Comparison of ENCODE assay signal across 13 mouse cellular contexts in the genomic region with DNA sequence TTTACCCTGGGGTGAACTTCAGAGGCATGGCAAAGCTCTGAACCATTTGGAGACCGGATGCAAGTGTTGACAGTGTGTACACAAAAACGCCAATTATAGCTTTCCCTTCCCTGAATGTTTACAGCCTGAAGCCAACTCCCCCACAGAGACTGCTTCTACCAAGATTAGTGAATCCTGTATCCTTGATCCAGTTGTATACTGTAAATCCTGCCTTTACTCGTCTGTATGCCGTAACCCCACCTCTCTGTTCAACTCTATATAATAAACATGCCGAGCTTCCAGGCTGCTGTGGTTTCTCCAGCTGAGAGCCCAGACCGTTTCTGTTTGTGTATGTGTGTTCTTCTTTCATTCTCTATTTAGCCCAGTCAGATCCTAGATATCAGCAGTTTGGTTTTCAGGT.
"Had no signal": no experiment of that assay in that cellular context is flagged by ENCODE, and none has a peak within 500 bp of the region (broad histone marks: within the 10 kb centered on the region; RNA-seq: fewer than 3 reads in every experiment).

No protein-coding gene starts in this region.

- ATAC-seq: intestine, embryonic 16.5 days; midbrain, embryonic 16.5 days had no signal

- H3K27me3 ChIP-seq: hindbrain, embryonic 15.5 days; midbrain, embryonic 12.5 days; neural tube, embryonic 15.5 days had no signal

- H3K4me1 ChIP-seq: hindbrain, embryonic 15.5 days; kidney, embryonic 15.5 days; megakaryocyte, embryonic 14.5 days; midbrain, embryonic 12.5 days; neural tube, embryonic 15.5 days had no signal

- H3K9me3 ChIP-seq: hindbrain, embryonic 15.5 days; kidney, embryonic 15.5 days; midbrain, embryonic 12.5 days; neural tube, embryonic 15.5 days had no signal

- H3K36me3 ChIP-seq: hindbrain, embryonic 15.5 days; kidney, embryonic 15.5 days; midbrain, embryonic 12.5 days; neural tube, embryonic 15.5 days had no signal

- H3K4me3 ChIP-seq: hindbrain, embryonic 15.5 days; kidney, embryonic 15.5 days; megakaryocyte, embryonic 14.5 days; midbrain, embryonic 12.5 days; neural tube, embryonic 15.5 days had no signal

- H3K27ac ChIP-seq: hindbrain, embryonic 15.5 days; kidney, embryonic 15.5 days; liver, embryonic 14.5 days; macrophage; midbrain, embryonic 12.5 days; neural tube, embryonic 15.5 days had no signal

- DNase-seq: kidney, adult 2 months; right cerebral cortex, adult 18-20 months; right cerebral cortex, postnatal 25 days; thymus, postnatal 4 days had no signal

- H3K9ac ChIP-seq: hindbrain, embryonic 15.5 days; kidney, embryonic 15.5 days; liver, embryonic 14.5 days; midbrain, embryonic 12.5 days; neural tube, embryonic 15.5 days had no signal

- H3K4me2 ChIP-seq: hindbrain, embryonic 15.5 days; kidney, embryonic 15.5 days; midbrain, embryonic 12.5 days; neural tube, embryonic 15.5 days had no signal
